Mouse (Mus musculus) frontal cortex, adult (tissue): Measurements from ENCODE around the gene Alox12e.

Experiments
- ATAC-seq: cut with Nextera tagmentation; 2 replicates; pipeline ENCODE4 v1.9.2; 2017; ENCODE audit warnings: mild to moderate bottlenecking, moderate library complexity, mixed read lengths; ENCODE audit not compliant: low TSS enrichment

Alox12e gene

DNA sequence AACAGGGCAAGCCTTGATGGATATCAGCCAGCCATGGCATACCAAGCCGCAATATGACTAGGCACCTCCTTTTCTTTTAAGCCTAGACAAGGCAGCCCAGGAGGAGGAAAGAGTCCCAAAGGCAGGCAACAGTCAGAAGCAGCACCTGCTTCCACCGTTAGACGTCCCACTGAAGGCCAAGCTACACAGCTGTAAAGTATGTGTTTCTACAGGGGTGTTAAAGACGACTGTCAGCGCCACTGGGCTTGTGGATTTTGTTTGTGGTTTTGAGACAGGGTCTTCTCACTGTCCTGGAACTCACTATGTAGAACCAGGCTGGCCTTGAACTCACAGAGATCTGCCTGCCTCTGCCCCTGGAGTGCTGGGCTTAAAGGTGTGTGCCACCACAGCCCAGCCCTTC is 36.7 kb downstream of the Alox12e start:
- ATAC-seq = no peak

DNA sequence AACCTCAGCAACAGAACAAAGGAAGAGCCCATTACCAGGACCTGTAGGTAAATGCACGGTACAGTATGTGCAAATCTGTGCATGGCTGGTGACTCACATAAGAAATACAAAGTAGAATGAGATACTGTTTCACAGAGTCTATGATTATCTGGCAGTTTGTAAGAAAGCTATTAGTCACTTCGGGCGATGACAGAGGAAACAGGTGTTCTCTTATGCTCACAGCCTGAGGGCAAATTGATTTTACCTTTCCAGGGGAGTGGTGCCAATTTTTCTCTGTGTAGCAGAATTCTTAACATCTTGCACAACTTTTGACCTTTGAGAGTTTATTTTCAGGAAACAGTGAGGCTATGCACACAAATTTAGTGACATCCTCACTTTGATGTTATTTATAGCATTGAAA is 37.7 kb downstream of the Alox12e start:
- no peak for ATAC-seq

DNA sequence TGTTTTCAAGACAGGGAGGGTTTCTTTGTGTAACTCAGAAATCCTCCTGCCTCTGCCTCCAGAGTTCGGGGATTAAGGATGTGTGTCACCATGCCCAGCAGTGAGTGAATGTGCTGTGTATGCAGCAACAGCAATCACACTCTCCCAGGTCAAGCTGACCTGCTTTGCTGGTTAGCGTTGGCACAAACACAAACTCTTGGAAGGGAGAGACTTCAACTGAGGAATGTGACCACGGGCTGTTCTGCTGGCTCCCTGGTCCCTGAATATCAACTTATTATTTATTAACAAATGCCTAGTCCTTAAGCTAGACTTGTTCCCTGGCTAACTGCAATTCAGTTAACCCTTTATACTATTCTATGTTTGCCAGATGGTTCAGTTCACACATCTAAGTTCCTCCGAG is 38.8 kb downstream of the Alox12e start:
- ATAC-seq = no peak

DNA sequence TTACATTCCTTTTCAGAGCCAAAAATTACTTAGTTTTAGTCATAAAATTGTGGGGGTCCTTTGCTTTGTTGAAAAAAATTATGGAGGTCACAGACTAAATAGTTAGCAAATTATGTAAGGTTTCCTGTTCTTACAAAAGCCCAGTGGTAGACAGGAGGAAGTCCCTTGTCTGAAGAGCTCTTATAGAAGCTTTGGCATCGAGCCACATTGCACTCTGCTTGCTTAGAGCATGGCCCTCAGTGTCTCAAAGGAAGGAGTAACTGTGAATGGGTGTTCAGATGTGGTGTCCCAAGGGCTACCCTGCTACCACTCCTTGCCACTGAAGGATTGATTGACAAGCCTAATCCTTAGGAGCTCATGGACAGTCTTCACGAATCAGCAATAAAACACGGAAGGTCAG is 42.0 kb downstream of the Alox12e start:
- no peak for ATAC-seq

DNA sequence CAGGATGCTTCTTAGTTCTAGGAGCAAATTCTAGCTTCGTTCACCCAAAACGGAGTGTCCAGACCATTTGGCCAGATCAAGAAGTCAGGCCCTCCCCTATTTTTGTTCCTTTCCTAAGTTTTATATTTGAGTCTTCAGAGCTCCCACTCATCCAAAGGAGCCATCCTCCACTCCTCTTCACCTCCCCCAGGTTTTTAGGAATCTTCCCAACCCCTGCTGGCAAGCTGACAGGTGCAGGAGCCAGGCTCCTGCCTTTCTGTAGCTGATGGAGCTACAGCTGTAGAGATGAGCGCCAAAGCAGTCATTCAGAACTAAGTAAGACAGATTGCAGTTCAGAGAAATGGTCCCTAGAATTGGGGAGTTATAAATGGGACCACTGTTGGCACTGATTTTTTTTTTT is 43.5 kb downstream of the Alox12e start:
- no peak for ATAC-seq

DNA sequence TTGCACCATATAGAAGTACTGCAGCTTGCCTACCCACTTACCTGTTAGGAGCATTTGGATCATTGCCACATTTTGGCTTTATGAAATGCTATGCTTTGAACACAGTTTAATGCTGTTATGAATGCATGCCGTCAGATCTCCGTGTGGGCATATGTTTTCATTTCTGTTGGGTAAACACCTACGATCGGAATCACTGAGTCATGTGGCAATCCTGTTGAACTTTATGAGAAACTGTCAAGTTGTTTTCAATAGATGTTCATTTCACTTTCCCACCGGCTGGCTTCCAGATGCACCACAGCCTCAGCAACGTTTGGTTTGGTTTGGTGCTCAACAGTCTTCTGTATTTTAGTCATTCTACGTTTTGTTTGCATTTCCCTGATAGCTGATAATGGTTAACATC is 50.8 kb downstream of the Alox12e start:
- no peak for ATAC-seq

DNA sequence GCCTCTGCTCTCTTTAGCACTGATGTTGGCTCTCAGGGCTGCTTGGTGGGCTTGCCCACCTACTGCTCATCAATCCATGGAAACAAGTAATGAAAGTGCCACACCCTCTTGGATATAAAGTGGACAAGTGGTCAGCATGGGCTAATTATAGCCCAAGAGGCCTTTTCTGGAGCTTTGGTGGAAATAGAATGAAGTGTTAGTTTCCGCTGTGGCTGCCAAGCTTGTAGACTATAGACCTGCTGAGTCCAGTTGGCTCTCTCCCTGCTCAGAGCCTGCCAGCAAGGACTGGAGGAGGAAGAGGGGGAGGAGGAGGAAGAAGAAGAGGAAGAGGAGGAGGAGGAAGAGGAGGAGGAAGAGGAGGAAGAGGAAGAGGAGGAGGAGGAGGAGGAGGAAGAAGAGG is 56.0 kb downstream of the Alox12e start:
- ATAC-seq = no peak

DNA sequence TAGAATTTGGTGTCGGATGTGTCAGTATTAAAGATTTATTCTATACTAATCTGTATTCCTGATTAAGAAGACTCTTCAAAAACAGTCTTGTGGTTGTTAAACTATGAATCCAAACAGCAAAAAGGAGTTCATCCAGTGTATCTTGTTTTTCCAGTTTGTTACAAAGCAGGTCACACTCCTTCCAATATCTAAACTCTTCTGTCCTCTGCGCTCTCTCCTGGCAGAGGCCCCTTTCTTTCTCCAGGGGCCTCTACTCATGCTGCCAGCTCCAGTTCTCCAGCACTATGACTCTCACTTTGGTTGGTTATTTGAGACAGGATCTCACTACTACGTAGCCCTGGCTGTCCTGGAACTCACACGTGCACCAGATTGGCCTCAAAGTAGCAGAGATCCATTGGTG is 56.6 kb downstream of the Alox12e start:
- ATAC-seq = no peak
